In genomic region chr4:138913141-138913787, GRCm38 (mm10) we compare ENCODE assay signal across 7 mouse cellular contexts. TPM values are rescaled to one million over a fixed set of nuclear protein-coding genes. Genes with fewer than 3 reads are reported as not detected.
A peak's percentile ranks its signal among the peaks of the same experiment; 100 is the strongest.
DNase-seq lines count a peak whose midpoint lies in the region; ATAC-seq and TF ChIP-seq lines count a peak whose summit lies in the region.

No protein-coding gene starts in this region.

- ATAC-seq in heart, postnatal 0 days (ENCODE audit: insufficient read depth, low read depth) = peak; percentile 42; the same call in 1 of the 2 replicates

- no peak for TF ChIP-seq EP300 in heart, postnatal 0 days (IDR thresholded peaks at IDR 0.05; ENCODE audit: low read depth)

- H3ac ChIP-seq in myocyte (ENCODE audit: control insufficient read depth, insufficient read length) = peak overlapping the region; percentile 73

- TF ChIP-seq CTCF in heart, postnatal 0 days (IDR thresholded peaks at IDR 0.05; ENCODE audit: low read depth) = no peak
- TF ChIP-seq CTCF in liver, adult 2 months (IDR thresholded peaks at IDR 0.05; ENCODE audit: low read depth, low read length) = no peak

- H3K4me1 ChIP-seq in heart, postnatal 0 days (ENCODE audit: control insufficient read depth, insufficient read depth) = peaks cover 6% of the 10 kb centered on the region; the same call in 1 of the 2 replicates
- peaks cover 5% of the 10 kb centered on the region for H3K4me1 ChIP-seq in liver, adult 2 months (ENCODE audit: control insufficient read depth, insufficient read depth, low read length)

- WGBS in heart, postnatal 0 days = under 1% methylated on average over 52 of the region's 52 CpGs
- 2% methylated on average over 52 of the region's 52 CpGs for WGBS in liver, adult 2 months

- H3K36me3 ChIP-seq in heart, postnatal 0 days (replicated peaks; ENCODE audit: control insufficient read depth, insufficient read depth, low read length) = 0 out of 2 replicates have a peak, but pooled peaks cover 11% of the 10 kb centered on the region
- H3K36me3 ChIP-seq in liver, adult 2 months (ENCODE audit: control insufficient read depth, insufficient read depth, low read length) = no peaks in the 10 kb centered on the region
- H3K36me3 ChIP-seq in myocyte (ENCODE audit: control insufficient read depth, insufficient read depth) = no peaks in the 10 kb centered on the region

- H3K4me2 ChIP-seq in heart, postnatal 0 days (ENCODE audit: low read depth, low read length) = peak overlapping the region; percentile 92
- peak overlapping the region; percentile 93 for H3K4me2 ChIP-seq in myocyte (ENCODE audit: low read depth)

- TF ChIP-seq POLR2A in liver, adult 2 months (IDR thresholded peaks at IDR 0.05; ENCODE audit: extremely low read depth, insufficient read depth, low read length) = no peak
- TF ChIP-seq POLR2A in myocyte (IDR thresholded peaks at IDR 0.05; ENCODE audit: insufficient read length, low read depth) = no peak

- DNase-seq in thymus, adult 18-20 months = peak; percentile 14 to 21
- no peak for DNase-seq in thymus, postnatal 36 days
- peak; percentile 31 for DNase-seq in embryo, embryonic 10.5 days (ENCODE audit: low spot score)
- DNase-seq in heart, postnatal 0 days (ENCODE audit: low spot score) = no peak
- peak; percentile 8 for DNase-seq in liver, adult 2 months (ENCODE audit: extremely low read depth, low read depth, low spot score)
- no peak for DNase-seq in ovary, postnatal 36 days (ENCODE audit: low spot score)

- peak overlapping the region; percentile 94 for H3K4me3 ChIP-seq in heart, postnatal 0 days (ENCODE audit: low read depth, low read length)
- H3K4me3 ChIP-seq in liver, adult 2 months (ENCODE audit: insufficient read depth, low read depth, low read length) = peak overlapping the region; percentile 77
- H3K4me3 ChIP-seq in myocyte = peak overlapping the region; percentile 32

- H3K9ac ChIP-seq in heart, postnatal 0 days (replicated peaks; ENCODE audit: low read depth, low read length) = peak overlapping the region; percentile 92
- peak overlapping the region; percentile 81 for H3K9ac ChIP-seq in liver, adult 2 months (ENCODE audit: low read depth, low read length)

- H3K27me3 ChIP-seq in heart, postnatal 0 days (ENCODE audit: control insufficient read depth, insufficient read depth, low read length) = no peaks in the 10 kb centered on the region
- no peaks in the 10 kb centered on the region for H3K27me3 ChIP-seq in liver, adult 2 months (ENCODE audit: control insufficient read depth, insufficient read depth, low read length)
- H3K27me3 ChIP-seq in myocyte (ENCODE audit: control insufficient read depth, insufficient read depth, insufficient read length) = no peaks in the 10 kb centered on the region

- H3K79me2 ChIP-seq in liver, adult 2 months (ENCODE audit: control insufficient read depth, insufficient read depth, low read length) = peaks cover 11% of the 10 kb centered on the region; the same call in 1 of the 2 replicates
- H3K79me2 ChIP-seq in myocyte (ENCODE audit: control insufficient read depth, insufficient read depth) = peaks cover 7% of the 10 kb centered on the region

- H3K27ac ChIP-seq in heart, postnatal 0 days (ENCODE audit: low read depth) = peak overlapping the region; percentile 69
- H3K27ac ChIP-seq in liver, adult 2 months (replicated peaks; ENCODE audit: insufficient read depth, low read depth, low read length) = peak overlapping the region; percentile 43

- H3K9me3 ChIP-seq in heart, postnatal 0 days (replicated peaks; ENCODE audit: control insufficient read depth, low read length) = no peaks in the 10 kb centered on the region

TF ChIP-seq in myocyte, 11 proteins besides CTCF, POLR2A, EP300 and RAD21:
- TF ChIP-seq MYOD1 (IDR thresholded peaks at IDR 0.05; ENCODE audit: control insufficient read depth in 1 of 3, insufficient read length in 2 of 3, low read depth in 2 of 3) = no peak
- no peak for TF ChIP-seq E2F4 (IDR thresholded peaks at IDR 0.05; ENCODE audit: insufficient read depth)
- no peak for TF ChIP-seq SRF (IDR thresholded peaks at IDR 0.05; ENCODE audit: control insufficient read depth, insufficient read length, low read depth)
- no peak for TF ChIP-seq MYOG (IDR thresholded peaks at IDR 0.05; ENCODE audit: control insufficient read depth in 1 of 3, insufficient read depth in 1 of 3, insufficient read length in 2 of 3, low read depth in 2 of 3)
- no peak for TF ChIP-seq REST (IDR thresholded peaks at IDR 0.05; ENCODE audit: insufficient read depth, insufficient read length)
- no peak for TF ChIP-seq CEBPB (IDR thresholded peaks at IDR 0.05; ENCODE audit: insufficient read depth, poor library complexity, severe bottlenecking)
- TF ChIP-seq MAX (IDR thresholded peaks at IDR 0.05; ENCODE audit: low read depth) = no peak
- no peak for TF ChIP-seq POLR2AphosphoS2 (IDR thresholded peaks at IDR 0.05; ENCODE audit: insufficient read length, low read depth)
- TF ChIP-seq USF1 (IDR thresholded peaks at IDR 0.05; ENCODE audit: low read depth) = no peak
- no peak for TF ChIP-seq TCF12 (IDR thresholded peaks at IDR 0.05; ENCODE audit: insufficient read depth, poor library complexity, severe bottlenecking)
- TF ChIP-seq TCF3 (IDR thresholded peaks at IDR 0.05; ENCODE audit: insufficient read length, low read depth) = no peak

RNA-seq across cellular contexts. Expression of gene Otud3, which starts 0.5 kb away (rescaled TPM):
- total RNA-seq in heart, postnatal 0 days (2014; rRNA removed; ENCODE audit: low replicate concordance) = 5.8 and 12.4 TPM in 2 replicates
- 3.5 and 4.1 TPM in 2 replicates for polyA plus RNA-seq in heart, postnatal 0 days (2015; fragmentation: Nextera tagmentation; extraction: Ambion mirVana)
- total RNA-seq in liver, adult 2 months (2014; rRNA removed) = 4.1 and 5.6 TPM in 2 replicates
- 4.1 and 5.1 TPM in 2 replicates for polyA plus RNA-seq in liver, adult 2 months (2012; rRNA removed)
- 12.5 TPM for polyA plus RNA-seq in myocyte (2012; fragmentation: generic; extraction: Trizol)

RNA-seq across cellular contexts. Expression of gene Pla2g2e, which starts 35.5 kb away (rescaled TPM):
- not detected in 2 replicates for total RNA-seq in heart, postnatal 0 days (2014; rRNA removed; ENCODE audit: low replicate concordance)
- polyA plus RNA-seq in heart, postnatal 0 days (2015; fragmentation: Nextera tagmentation; extraction: Ambion mirVana) = 0.15 and 0.30 TPM in 2 replicates
- total RNA-seq in liver, adult 2 months (2014; rRNA removed) = not detected in 2 replicates
- not detected in 2 replicates for polyA plus RNA-seq in liver, adult 2 months (2012; rRNA removed)
- polyA plus RNA-seq in myocyte (2012; fragmentation: generic; extraction: Trizol) = 20.4 TPM

RNA-seq across cellular contexts. Expression of gene Gm13030, which starts 39.5 kb away (rescaled TPM):
- total RNA-seq in heart, postnatal 0 days (2014; rRNA removed; ENCODE audit: low replicate concordance) = not detected in 2 replicates
- polyA plus RNA-seq in heart, postnatal 0 days (2015; fragmentation: Nextera tagmentation; extraction: Ambion mirVana) = not detected in 2 replicates
- total RNA-seq in liver, adult 2 months (2014; rRNA removed) = not detected in 2 replicates
- polyA plus RNA-seq in liver, adult 2 months (2012; rRNA removed) = not detected in 2 replicates
- not detected for polyA plus RNA-seq in myocyte (2012; fragmentation: generic; extraction: Trizol)

RNA-seq across cellular contexts. Expression of gene Pla2g5, which starts 50.0 kb away (rescaled TPM):
- 1.6 and 9.2 TPM in 2 replicates for total RNA-seq in heart, postnatal 0 days (2014; rRNA removed; ENCODE audit: low replicate concordance)
- polyA plus RNA-seq in heart, postnatal 0 days (2015; fragmentation: Nextera tagmentation; extraction: Ambion mirVana) = 4.7 and 6.2 TPM in 2 replicates
- total RNA-seq in liver, adult 2 months (2014; rRNA removed) = 0.13 TPM in 1 of 2 replicates, not detected in the other
- polyA plus RNA-seq in liver, adult 2 months (2012; rRNA removed) = not detected in 2 replicates
- polyA plus RNA-seq in myocyte (2012; fragmentation: generic; extraction: Trizol) = 0.10 TPM

RNA-seq across cellular contexts. Expression of gene Rnf186, which starts 53.6 kb away (rescaled TPM):
- total RNA-seq in heart, postnatal 0 days (2014; rRNA removed; ENCODE audit: low replicate concordance) = not detected in 2 replicates
- 0.10 TPM in 1 of 2 replicates, not detected in the other for polyA plus RNA-seq in heart, postnatal 0 days (2015; fragmentation: Nextera tagmentation; extraction: Ambion mirVana)
- 5.5 and 13.4 TPM in 2 replicates for total RNA-seq in liver, adult 2 months (2014; rRNA removed)
- polyA plus RNA-seq in liver, adult 2 months (2012; rRNA removed) = 24.5 and 25.8 TPM in 2 replicates
- not detected for polyA plus RNA-seq in myocyte (2012; fragmentation: generic; extraction: Trizol)

Comparison
In these comparisons a context has a peak if more than half of its experiments do, and no peak if none do; other contexts are left out.
1. DNase-seq: peak in thymus, adult 18-20 months (2 of 2), embryo, embryonic 10.5 days (single experiment) and liver, adult 2 months (single experiment); none in thymus, postnatal 36 days (0 of 2), heart, postnatal 0 days (single experiment) and ovary, postnatal 36 days (single experiment).
2. H3K4me3 ChIP-seq: peak in every context shown above with its lines; median percentile 94 in heart, postnatal 0 days; 77 in liver, adult 2 months; 32 in myocyte.
3. RNA of gene Pla2g2e, which starts 35.5 kb away (polyA plus RNA-seq): 20.4 TPM in myocyte (single experiment); 0.15 to 0.30 TPM in heart, postnatal 0 days and not detected in liver, adult 2 months; every median in the first group is over 10 times any median in the second.